Mouse (Mus musculus): ENCODE measurements around the gene Mst1. TPM values are rescaled to one million over a fixed set of nuclear protein-coding genes. Genes with fewer than 3 reads are reported as not detected.

The Mst1 gene
- 0.43 and 0.69 TPM in 2 replicates for polyA plus RNA-seq (2016; fragmentation: Nextera tagmentation; extraction: Ambion mirVana)

- peak within 1 kb of the TSS; percentile 91 for H3K27ac ChIP-seq (replicated peaks)
- WGBS = 79% methylated on average over 5 of the region's 5 CpGs
- peaks cover 51% of the 10 kb centered on the region for H3K4me1 ChIP-seq
- peaks cover 53% of the 10 kb centered on the region for H3K27me3 ChIP-seq (replicated peaks; ENCODE audit: low read depth, poor library complexity, severe bottlenecking)
- H3K9me3 ChIP-seq = no peaks in the 10 kb centered on the region
- peaks cover 18% of the 10 kb centered on the region for H3K36me3 ChIP-seq (replicated peaks)
- DNase-seq (ENCODE audit: low spot score) = no peak
- peak within 1 kb of the TSS; percentile 90 for H3K4me3 ChIP-seq
These were observed at the start of gene Mst1 for GRCm38 (mm10) chr9:108080168-108080567. Mst1 (plus strand) TSS chr9:108080436.

GRCm38 (mm10) chr9:108032126-108032525, 48.1 kb upstream of the Mst1 start:
- WGBS = 88% methylated on average over 5 of the region's 5 CpGs
- Histone ChIP-seq H3K36me3 (replicated peaks) (peaks cover 89% of the 10 kb centered on the region), H3K27ac (replicated peaks) (no peak overlapping the region)

GRCm38 (mm10) chr9:108035331-108036156, 44.7 kb upstream of the Mst1 start:
- WGBS = 96% methylated on average over 2 of the region's 2 CpGs
- peaks cover 86% of the 10 kb centered on the region for H3K36me3 ChIP-seq (replicated peaks)

More at GRCm38 (mm10) chr9:108032126-108032525, 48.1 kb upstream of the Mst1 start:
- Histone ChIP-seq H3K27me3 (replicated peaks; ENCODE audit: low read depth, poor library complexity, severe bottlenecking) (no peaks in the 10 kb centered on the region), H3K9me3 (no peaks in the 10 kb centered on the region), H3K4me1 (no peaks in the 10 kb centered on the region), H3K4me3 (no peak overlapping the region)
- no peak for DNase-seq (ENCODE audit: low spot score)

GRCm38 (mm10) chr9:108044751-108045492, 35.3 kb upstream of the Mst1 start:
- H3K27ac ChIP-seq (replicated peaks) = no peak overlapping the region
- peaks cover 21% of the 10 kb centered on the region for H3K4me1 ChIP-seq
- H3K27me3 ChIP-seq (replicated peaks; ENCODE audit: low read depth, poor library complexity, severe bottlenecking) = no peaks in the 10 kb centered on the region
- H3K4me3 ChIP-seq = no peak overlapping the region
- WGBS = 94% methylated on average over 8 of the region's 8 CpGs
- no peak for DNase-seq (ENCODE audit: low spot score)
- no peaks in the 10 kb centered on the region for H3K9me3 ChIP-seq
- H3K36me3 ChIP-seq (replicated peaks) = peaks cover 69% of the 10 kb centered on the region

More at GRCm38 (mm10) chr9:108035331-108036156, 44.7 kb upstream of the Mst1 start:
- Histone ChIP-seq H3K4me1 (no peaks in the 10 kb centered on the region), H3K4me3 (no peak overlapping the region), H3K27me3 (replicated peaks; ENCODE audit: low read depth, poor library complexity, severe bottlenecking) (no peaks in the 10 kb centered on the region), H3K27ac (replicated peaks) (no peak overlapping the region), H3K9me3 (no peaks in the 10 kb centered on the region)
- DNase-seq (ENCODE audit: low spot score) = no peak

DNA sequence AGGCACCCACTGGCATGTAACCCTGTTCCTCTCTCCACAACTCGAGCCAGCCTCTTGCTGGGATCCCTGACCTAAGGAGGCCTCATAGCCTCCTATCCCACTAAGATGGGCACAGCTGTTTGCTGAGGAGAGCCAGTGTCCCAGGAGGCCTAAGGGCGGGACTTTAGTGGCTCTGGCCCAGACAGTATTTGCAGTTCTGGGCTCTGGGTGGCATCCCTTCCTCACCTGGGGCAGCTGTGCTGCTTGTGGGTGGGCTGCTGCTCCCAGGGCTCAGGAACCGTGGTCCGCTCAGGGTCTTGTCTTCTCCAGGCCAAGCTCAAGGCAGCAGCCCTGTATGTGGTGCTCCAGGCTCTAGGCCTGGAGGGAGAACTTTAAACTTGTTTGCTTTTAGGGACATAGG, 33.7 kb upstream of the Mst1 start:
- H3K9me3 ChIP-seq = no peaks in the 10 kb centered on the region
- 90% methylated on average over 4 of the region's 4 CpGs for WGBS
- peaks cover 68% of the 10 kb centered on the region for H3K36me3 ChIP-seq (replicated peaks)
- no peak overlapping the region for H3K27ac ChIP-seq (replicated peaks)
- 0 out of 2 replicates have a peak overlapping the region, but pooled peaks have one; percentile 16 for H3K4me3 ChIP-seq
- no peaks in the 10 kb centered on the region for H3K27me3 ChIP-seq (replicated peaks; ENCODE audit: low read depth, poor library complexity, severe bottlenecking)
- no peak for DNase-seq (ENCODE audit: low spot score)
- peaks cover 23% of the 10 kb centered on the region for H3K4me1 ChIP-seq

DNA sequence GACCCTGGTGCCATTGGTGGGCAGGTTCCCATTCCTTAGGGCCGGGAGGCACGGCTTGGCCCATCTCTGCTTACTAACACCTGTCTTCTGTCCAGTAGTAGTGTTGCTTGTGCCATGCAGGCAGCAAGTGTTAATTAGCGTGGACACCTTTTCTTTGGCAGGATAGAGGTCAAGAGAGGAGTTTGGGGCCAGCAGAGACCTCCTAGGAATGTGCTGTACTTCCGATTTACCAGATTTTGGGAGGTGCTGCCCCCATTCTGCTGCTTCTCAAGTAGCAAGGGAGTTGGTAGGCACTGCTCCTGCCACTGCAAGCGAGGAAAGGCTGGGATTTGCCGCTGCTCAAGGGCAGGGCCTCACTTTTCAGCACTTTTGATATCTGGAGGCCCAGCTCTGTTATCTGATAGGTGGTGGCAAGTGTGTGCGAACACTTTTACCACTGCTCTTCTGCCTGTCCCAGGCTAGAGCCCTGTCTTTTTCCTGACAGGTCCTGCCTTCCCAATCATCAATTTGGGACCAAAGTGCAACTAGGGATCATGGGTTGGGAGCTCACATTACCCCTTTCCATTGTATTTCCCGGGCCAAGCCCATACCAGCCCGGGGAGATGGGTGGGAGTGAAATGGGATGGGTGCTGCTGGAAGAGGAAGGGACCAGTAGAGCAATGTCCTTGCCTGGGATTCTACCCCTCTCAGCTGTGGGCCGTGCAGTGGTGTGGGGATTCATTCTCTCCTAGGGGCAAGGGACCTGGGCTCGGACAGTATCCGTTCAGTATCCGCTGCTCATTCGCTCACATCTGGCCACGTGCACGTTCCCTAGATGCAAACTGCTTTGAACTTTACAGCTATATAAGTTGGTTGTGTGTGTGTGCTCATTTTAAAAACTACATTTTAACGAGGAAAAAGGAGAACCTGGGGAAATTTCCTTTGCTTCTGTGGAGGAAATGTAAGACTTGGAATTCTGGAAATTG, 32.4 kb upstream of the Mst1 start:
- 49% methylated on average over 17 of the region's 17 CpGs for WGBS
- Histone ChIP-seq H3K27ac (replicated peaks) (no peak overlapping the region; the same call in 1 of the 2 replicates), H3K9me3 (no peaks in the 10 kb centered on the region), H3K27me3 (replicated peaks; ENCODE audit: low read depth, poor library complexity, severe bottlenecking) (no peaks in the 10 kb centered on the region), H3K4me3 (peak overlapping the region; percentile 87), H3K4me1 (peaks cover 33% of the 10 kb centered on the region), H3K36me3 (replicated peaks) (peaks cover 64% of the 10 kb centered on the region)
- DNase-seq (ENCODE audit: low spot score) = no peak

DNA sequence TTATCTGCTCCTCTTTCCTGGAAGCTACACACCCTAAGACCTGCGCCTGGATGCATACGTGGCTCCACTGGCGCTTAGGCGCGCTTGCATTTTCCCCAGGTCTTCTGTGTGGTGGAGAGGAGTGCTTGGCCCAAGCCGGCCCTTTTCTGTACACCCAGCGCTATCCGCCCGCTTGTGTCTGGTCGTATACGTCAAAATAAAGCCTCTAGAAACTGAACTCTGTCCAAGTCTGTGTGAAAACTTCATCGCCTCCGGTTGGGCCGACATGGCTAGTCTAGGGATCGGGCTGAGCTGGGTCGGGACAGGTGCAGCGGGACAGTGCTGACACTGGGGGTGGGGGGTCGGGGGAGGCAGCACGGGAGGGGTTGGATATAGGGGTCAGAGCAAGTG, 31.7 kb upstream of the Mst1 start:
- H3K4me3 ChIP-seq = peak overlapping the region; percentile 87
- peak overlapping the region; percentile 82 for H3K27ac ChIP-seq (replicated peaks)
- no peaks in the 10 kb centered on the region for H3K9me3 ChIP-seq
- H3K27me3 ChIP-seq (replicated peaks; ENCODE audit: low read depth, poor library complexity, severe bottlenecking) = no peaks in the 10 kb centered on the region
- no peak for DNase-seq (ENCODE audit: low spot score)
- H3K36me3 ChIP-seq (replicated peaks) = peaks cover 62% of the 10 kb centered on the region
- WGBS = 2% methylated on average over 19 of the region's 19 CpGs
- peaks cover 39% of the 10 kb centered on the region for H3K4me1 ChIP-seq

- Histone ChIP-seq H3K27ac (replicated peaks) (peak within 1 kb of the TSS; percentile 82), H3K27me3 (replicated peaks; ENCODE audit: low read depth, poor library complexity, severe bottlenecking) (no peaks in the 10 kb centered on the region), H3K4me3 (peak within 1 kb of the TSS; percentile 87), H3K4me1 (peaks cover 42% of the 10 kb centered on the region), H3K9me3 (no peaks in the 10 kb centered on the region), H3K36me3 (replicated peaks) (peaks cover 65% of the 10 kb centered on the region)
- whole genome bisulfite sequencing = under 1% methylated on average over 39 of the region's 39 CpGs
- peak; percentile 97 for DNase-seq (ENCODE audit: low spot score)
These were observed 31.2 kb upstream of the Mst1 start, which contains the start of gene Gmppb for GRCm38 (mm10) chr9:108049016-108049455. Gmppb (plus strand) TSS chr9:108049242.

GRCm38 (mm10) chr9:108049561-108050251, 30.5 kb upstream of the Mst1 start:
- no peaks in the 10 kb centered on the region for H3K9me3 ChIP-seq
- peak overlapping the region; percentile 87 for H3K4me3 ChIP-seq
- DNase-seq (ENCODE audit: low spot score) = no peak
- peaks cover 44% of the 10 kb centered on the region for H3K4me1 ChIP-seq
- H3K27ac ChIP-seq (replicated peaks) = peak overlapping the region; percentile 82
- peaks cover 68% of the 10 kb centered on the region for H3K36me3 ChIP-seq (replicated peaks)
- H3K27me3 ChIP-seq (replicated peaks; ENCODE audit: low read depth, poor library complexity, severe bottlenecking) = no peaks in the 10 kb centered on the region
- 44% methylated on average over 15 of the region's 15 CpGs for WGBS

GRCm38 (mm10) chr9:108051184-108051930, 28.9 kb upstream of the Mst1 start:
- 92% methylated on average over 15 of the region's 15 CpGs for WGBS
- H3K27ac ChIP-seq (replicated peaks) = no peak overlapping the region
- peaks cover 68% of the 10 kb centered on the region for H3K36me3 ChIP-seq (replicated peaks)
- H3K27me3 ChIP-seq (replicated peaks; ENCODE audit: low read depth, poor library complexity, severe bottlenecking) = no peaks in the 10 kb centered on the region
- H3K9me3 ChIP-seq = no peaks in the 10 kb centered on the region
- H3K4me3 ChIP-seq = no peak overlapping the region
- no peak for DNase-seq (ENCODE audit: low spot score)
- H3K4me1 ChIP-seq = peaks cover 44% of the 10 kb centered on the region

GRCm38 (mm10) chr9:108051931-108052220, 28.4 kb upstream of the Mst1 start:
- Histone ChIP-seq H3K9me3 (no peaks in the 10 kb centered on the region), H3K27ac (replicated peaks) (no peak overlapping the region), H3K36me3 (replicated peaks) (peaks cover 68% of the 10 kb centered on the region), H3K27me3 (replicated peaks; ENCODE audit: low read depth, poor library complexity, severe bottlenecking) (no peaks in the 10 kb centered on the region), H3K4me1 (peaks cover 47% of the 10 kb centered on the region), H3K4me3 (no peak overlapping the region)
- DNase-seq (ENCODE audit: low spot score) = no peak
- 84% methylated on average over 4 of the region's 4 CpGs for WGBS
